Mouse (Mus musculus) cerebellum, postnatal 36 days (tissue): ENCODE data around the gene Pnpla2.

Experiments used
- DNase-seq, 2 experiments: peaks; one replicate each; pipeline ENCODE4 v3.0.0; 2021 to 2022; ENCODE audit warnings: mixed read lengths in 2 of 2

The Pnpla2 gene

DNA sequence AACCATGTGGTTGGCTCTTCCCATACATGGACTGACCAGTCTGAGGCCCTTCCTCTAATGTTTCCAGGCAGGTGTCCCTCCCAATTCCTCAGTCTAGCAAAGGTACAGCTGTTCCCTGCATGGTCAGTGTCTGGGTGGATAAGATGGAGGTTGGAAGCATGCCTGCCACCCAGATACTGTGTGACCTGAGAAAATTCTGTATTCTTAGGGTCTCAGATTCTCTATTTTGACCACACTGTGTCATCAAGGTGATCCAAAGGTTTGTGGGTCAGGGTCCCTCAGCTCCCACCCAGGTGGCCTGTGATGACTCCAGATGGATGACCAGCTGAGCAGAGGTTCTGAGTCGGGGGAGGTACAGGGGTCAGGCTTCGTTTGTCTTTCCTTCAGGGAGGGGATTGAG, 30.2 kb downstream of the Pnpla2 start:
- DNase-seq: no peak

DNA sequence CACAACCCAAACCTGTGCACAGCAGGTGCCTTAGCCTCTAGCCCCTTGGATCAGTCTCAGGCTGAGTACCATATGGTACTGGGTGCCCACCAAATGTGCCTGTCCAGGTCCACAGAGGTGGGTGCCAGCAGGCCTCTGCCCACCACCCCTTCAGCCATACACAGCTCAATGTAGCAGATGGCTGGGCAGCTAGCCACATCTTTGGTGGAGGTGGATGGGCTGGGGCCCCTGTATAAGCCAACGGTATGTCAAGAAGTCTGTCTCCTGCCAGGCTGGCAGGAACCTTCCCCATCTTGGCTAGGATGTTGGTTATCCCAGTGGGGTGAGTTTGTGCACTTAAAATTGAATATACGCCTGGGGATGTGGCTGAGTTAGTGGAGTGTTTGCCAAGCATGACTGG, 30.6 kb downstream of the Pnpla2 start:
- DNase-seq: peak; percentile 96 to 97

DNA sequence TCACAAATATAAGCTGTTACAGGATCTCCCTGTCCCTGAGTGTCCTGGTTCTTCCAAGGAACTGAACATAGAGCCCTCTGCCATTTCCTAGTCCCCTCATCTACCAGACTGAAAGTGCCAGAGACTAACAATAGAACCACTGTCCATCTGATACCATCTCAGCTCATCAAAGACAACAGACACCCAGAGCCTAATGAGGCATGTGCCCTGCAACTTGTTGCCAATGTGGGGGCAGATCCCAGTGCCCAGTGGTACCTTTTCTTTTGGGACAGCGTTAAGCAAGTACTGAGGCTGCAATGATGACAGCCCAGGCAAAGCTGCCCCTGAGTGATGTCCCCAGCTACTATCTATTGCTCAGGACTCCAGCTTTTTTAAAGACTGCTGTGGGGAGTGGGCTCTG, 31.2 kb downstream of the Pnpla2 start:
- peak in 1 of 2 experiments; percentile 47 for DNase-seq

DNA sequence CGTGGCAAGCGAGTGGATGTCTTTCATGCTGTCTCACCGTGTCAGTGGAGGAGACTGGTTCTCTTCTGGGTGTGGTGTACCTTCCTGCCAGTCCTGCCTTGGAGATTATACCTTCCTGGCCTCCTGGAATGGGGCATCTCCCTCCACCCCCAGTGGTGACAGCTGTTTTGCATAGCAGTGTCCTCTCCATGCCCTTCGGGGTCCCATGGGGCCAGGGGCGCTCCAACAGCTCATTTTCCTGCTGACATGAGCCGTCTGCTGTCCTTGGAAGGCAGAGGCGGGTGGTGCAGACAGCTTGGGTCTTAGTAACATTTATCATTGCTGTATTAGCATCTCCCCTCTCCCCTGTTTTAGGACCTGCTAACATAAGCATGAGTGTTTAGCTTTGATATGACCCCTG, 32.1 kb downstream of the Pnpla2 start:
- DNase-seq: no peak

DNA sequence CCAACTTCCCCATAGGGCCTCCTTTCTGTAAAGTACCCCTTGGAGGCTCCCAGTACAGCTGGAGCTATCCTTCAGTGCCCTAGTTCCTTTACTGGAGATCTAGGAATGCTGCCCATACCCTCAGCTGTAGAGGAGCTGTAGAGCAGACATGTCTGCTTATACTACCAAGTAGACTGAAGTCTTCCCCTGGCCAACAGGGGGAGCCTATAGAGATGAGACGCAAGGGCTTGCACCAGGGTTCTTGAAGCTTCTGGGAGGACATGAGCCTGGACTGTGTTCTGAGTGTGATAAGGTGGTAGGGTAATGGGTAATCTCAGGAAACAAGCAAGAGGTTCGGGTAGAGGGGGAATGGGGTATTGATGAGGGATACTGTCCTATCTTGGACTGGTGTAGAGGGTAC, 36.2 kb downstream of the Pnpla2 start:
- no peak for DNase-seq

DNA sequence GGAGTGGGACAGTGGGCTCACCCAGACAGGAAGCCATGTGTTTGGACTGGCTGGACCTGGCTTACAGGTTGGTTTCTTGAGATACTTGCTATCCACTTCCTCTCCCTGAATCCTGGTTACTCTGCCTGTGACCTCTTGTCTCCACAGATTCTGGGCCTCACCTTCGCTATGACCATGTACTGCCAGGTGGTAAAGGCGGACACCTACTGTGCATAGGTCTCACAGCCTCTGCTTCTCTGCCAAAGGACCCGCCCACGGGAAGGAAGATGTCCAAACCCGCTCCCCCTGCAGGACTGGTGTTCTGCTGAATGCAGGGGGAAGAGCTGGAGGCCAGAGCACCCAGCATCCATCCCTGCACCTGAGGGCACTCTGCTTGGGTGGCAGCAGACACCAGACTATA, 37.7 kb downstream of the Pnpla2 start:
- DNase-seq: peak; percentile 64 to 68

DNA sequence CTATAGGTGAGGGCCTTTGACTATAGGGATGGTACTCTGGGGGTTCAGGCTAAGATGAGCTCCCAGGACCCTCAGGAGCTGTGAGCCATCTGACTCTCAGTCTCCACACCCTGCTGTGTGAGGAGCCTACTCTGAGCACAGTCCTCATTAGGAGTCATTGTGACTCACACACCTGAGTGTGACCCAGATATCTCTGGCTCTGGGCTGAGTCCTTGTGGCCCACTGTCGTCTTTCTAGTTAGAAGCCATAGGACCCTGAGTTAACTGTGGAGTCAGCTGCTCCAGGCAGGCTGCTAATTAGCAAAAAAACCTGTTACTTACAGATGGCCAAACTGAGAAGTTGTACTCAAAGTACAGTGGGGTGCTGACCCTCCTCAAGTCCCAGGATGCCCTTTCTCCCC, 38.7 kb downstream of the Pnpla2 start:
- DNase-seq: peak; percentile 11 to 38

DNA sequence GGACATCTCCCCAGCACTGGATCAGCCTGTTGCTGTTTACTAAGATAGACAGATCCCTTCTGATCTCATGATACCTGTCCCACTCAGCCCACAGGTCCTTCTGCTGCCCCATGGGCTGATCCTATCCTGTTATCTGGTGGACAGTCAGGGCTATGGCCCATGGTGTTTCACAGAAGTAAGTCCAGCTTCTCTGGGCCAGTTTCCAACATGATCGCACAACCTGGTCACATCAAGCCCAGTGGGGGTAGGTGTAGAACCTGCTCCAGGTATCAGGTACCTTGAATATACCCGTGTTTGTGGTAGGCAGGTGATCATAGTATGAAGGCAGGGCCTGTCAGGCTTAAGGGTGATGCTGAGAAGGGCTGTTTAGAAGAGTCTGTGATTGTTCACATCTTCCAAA, 40.4 kb downstream of the Pnpla2 start:
- peak; percentile 15 to 34 for DNase-seq

DNA sequence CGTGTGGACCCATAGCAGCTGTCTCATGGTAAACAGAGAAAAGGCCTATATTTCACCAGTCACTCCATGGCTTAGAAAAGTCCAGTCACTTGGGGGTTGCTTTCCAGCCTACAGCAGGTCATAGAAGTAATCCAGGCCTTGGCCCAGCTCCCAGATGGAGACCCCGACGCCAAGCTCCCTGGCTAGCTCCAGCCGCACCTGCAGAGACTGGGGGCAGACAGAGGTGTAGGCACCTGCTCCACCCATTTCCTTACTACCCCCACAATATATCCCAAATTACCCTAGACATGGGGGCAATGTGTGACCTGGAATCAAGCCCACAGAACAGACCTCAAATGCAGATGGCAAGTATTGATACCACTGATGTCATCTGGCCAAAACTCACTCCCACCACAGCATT, 40.9 kb downstream of the Pnpla2 start:
- no peak for DNase-seq

DNA sequence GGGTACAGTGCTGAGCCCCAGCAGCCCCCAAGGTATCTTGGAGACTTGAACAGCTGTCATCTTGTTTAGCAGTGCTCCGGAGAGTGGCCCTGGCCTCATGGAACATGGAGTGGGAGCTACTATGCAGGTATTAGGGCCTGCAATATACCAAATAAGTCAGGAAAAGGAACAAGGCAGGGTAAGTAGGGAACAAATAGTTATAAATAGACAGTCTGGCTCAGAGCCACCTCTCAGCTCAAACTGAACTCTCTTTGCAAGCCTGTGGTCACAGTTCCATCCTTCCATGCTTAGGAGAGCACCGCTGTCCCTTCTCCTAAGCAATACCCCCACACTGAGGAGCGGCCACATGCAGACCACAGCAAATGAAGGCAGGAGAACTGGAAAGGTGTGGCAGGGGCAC, 42.6 kb downstream of the Pnpla2 start:
- peak in 1 of 2 experiments; percentile 34 for DNase-seq

DNA sequence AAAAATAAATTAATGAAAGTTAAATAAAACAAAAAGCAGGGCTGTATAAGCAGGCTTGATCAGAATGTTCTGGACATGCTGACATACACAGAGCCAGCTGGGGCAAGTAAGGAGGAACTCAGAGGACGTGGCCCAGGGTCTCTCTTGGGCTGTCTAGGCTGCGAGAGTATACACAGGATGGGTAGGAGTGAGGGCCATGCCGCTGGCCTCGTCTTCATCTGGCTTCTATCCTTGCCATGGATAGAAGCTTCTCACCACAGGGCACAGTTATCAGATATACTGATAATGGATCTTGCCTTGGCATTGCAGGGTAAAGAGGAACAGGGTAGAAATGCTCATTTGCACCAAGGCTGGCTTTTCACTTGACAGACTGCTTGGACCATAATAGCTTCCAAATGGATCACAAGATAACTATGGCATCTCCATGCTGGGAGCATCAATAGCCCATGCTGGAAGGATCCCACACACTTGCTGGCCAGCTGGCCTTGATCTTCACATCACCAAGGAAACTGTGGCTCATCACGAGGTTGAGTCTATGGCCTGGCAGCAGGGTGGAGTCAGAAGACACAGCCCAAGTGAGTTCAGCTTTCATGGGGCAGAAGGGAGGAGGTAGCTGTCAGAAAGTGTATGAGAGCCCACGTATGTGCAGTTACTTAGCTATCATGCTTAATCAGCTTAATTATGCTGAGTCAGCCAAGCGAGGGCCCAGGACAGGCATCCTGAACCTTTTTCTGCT, 47.0 kb downstream of the Pnpla2 start:
- peak in 1 of 2 experiments; percentile 35 for DNase-seq

DNA sequence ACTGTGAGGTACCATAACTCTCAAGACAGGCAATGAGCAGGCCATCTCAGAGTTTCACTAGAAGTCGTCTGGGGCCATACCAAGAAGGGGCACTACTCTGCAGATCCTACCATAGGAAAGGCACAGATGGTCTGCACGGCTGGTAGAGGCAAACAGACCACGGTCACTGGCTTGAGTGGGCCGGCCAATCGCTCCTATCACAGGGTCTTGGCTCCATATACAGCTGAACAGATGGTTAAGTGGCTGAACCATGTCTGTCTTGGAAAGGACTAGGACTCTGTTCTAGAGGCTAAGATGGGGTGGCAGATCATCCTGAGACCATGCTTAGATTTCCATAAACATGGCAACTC, 47.5 kb downstream of the Pnpla2 start:
- peak; percentile 73 for DNase-seq

DNA sequence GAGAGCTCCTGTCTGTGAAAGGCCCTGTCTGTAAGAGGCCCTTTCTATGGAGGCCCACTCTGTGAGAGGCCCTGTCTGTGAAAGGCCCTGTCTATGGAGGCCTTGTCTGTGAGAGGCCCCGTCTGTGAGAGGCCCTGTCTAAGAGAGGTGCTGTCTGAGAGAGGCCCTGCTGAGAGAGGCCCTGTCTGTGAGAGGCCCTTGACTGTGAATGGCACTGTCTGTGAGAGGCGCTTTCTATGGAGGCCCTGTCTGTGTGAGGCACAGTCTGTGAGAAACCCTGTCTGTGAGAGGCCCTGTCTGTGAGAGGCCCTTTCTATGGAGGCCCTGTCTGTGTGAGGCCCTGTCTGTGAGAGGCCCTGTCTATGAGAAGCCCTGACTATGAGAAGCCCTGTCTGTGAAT, 51.3 kb downstream of the Pnpla2 start:
- DNase-seq: no peak

DNA sequence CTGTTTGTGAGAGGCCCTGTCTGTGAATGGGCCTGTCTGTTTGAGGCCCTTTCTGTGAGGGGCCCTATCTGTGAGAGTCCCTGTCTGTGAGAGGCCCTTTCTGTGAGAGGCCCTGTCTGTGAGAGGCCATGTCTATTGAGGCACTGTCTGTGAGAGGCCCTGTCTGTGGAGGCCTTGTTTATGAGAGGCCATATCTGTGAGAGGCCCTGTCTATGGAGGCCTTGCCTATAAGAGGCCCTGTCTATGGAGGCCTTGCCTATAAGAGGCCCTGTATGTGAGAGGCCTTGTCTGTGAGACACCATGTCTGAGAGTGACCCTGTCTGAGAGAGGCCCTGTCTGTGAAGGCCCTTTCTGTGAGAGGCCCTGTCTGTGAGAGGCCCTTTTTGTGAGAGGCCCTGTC, 53.2 kb downstream of the Pnpla2 start:
- DNase-seq: no peak

DNA sequence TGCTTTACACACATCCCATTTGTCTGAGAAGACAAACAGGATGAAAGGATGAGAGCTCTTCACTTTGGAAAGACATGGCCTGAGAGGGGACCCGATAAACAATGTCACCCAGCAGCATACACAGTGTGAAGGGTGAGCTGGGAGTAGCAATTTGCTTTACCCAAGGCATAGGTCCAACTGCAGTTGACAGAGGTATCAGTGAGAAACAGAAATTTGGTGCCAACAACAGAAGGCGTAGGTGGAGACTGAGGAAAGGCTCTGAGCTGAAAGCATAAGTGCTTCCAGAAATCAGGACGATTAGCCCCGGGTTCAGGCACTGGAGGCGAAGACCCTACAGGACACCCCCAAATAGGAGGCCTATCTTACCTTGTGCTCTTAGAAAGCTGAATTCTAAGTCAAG, 55.2 kb downstream of the Pnpla2 start:
- DNase-seq: peak; percentile 29 to 59
